Mouse (Mus musculus): ENCODE data around the gene Syt9.

- TF ChIP-seq CTCF (IDR thresholded peaks at IDR 0.05; ENCODE audit: low read depth, low read length), result no peak
- TF ChIP-seq POLR2A (IDR thresholded peaks at IDR 0.05; ENCODE audit: insufficient read depth, low read length), result no peak
- no peak for TF ChIP-seq EP300 (IDR thresholded peaks at IDR 0.05; ENCODE audit: insufficient read depth, low read depth, low read length)
These were observed 10.0 kb downstream of the Syt9 start for GRCm38 (mm10) chr7:107380562-107380961.

Data from ES-Bruce4 (cell line).